Mouse (Mus musculus) stomach, embryonic 15.5 days (tissue): ENCODE measurements around the gene Htra3. TPM values are rescaled to one million over a fixed set of nuclear protein-coding genes. Genes with fewer than 3 reads are reported as not detected.
A peak's percentile ranks its signal among the peaks of the same experiment; 100 is the strongest.

ENCODE experiments used
- ATAC-seq: fragments of 200-750 bp; cut with Nextera tagmentation; 2 replicates; pipeline ENCODE4 v1.8.0; 2017; ENCODE audit warnings: low read depth, moderate number of reproducible peaks, moderate TSS enrichment; ENCODE audit not compliant: insufficient read depth, low FRiP score
- H3K27ac ChIP-seq: fragments of 300-500 bp; sonication (generic); 2 replicates; pipeline ENCODE4 v1.5.1; 2015; ENCODE audit warnings: mild to moderate bottlenecking, inconsistent platforms
- H3K27me3 ChIP-seq: fragments of 300-500 bp; sonication (generic); replicated peaks from 2 replicates; pipeline ENCODE4 v1.6.1; 2015; ENCODE audit warnings: inconsistent platforms
- H3K36me3 ChIP-seq: fragments of 300-500 bp; sonication (generic); 2 replicates; pipeline ENCODE4 v1.6.1; 2015; ENCODE audit warnings: inconsistent platforms
- H3K4me1 ChIP-seq: fragments of 300-500 bp; sonication (generic); 2 replicates; pipeline ENCODE4 v1.6.1; 2015; ENCODE audit warnings: inconsistent platforms
- H3K4me2 ChIP-seq: fragments of 300-500 bp; sonication (generic); 2 replicates; pipeline ENCODE4 v1.6.1; 2015; ENCODE audit warnings: mild to moderate bottlenecking, inconsistent platforms
- H3K4me3 ChIP-seq: fragments of 300-500 bp; sonication (generic); replicated peaks from 2 replicates; pipeline ENCODE4 v1.5.1; 2015; ENCODE audit warnings: inconsistent platforms
- H3K9ac ChIP-seq: fragments of 300-500 bp; sonication (generic); 2 replicates; pipeline ENCODE4 v1.6.1; 2015; ENCODE audit warnings: inconsistent platforms
- H3K9me3 ChIP-seq: fragments of 300-500 bp; sonication (generic); 2 replicates; pipeline ENCODE4 v1.6.1; 2016; ENCODE audit warnings: inconsistent platforms
- WGBS: fragments of 180-500 bp; shearing (Covaris S2); methylation state at CpG from one replicate; pipeline ENCODE4 v1.1.7; 2015; 5-methylcytosine and 5-hydroxymethylcytosine counted together
- polyA plus RNA-seq: library from polyadenylated mRNA; unstranded; fragments of >200 nt; fragmentation: Nextera tagmentation; extraction: Ambion mirVana; gene quantifications from 2 replicates; pipeline ENCODE4 v1.2.1, GENCODE M21; 2015

Htra3 gene
- polyA plus RNA-seq, 1 experiment from 2014 or later: 54.9 TPM

- H3K4me3 ChIP-seq: no peak overlapping the region
- H3K36me3 ChIP-seq: no peaks in the 10 kb centered on the region
- H3K27ac ChIP-seq: no peak overlapping the region
- peaks cover 13% of the 10 kb centered on the region; the same call in 1 of the 2 replicates for H3K4me1 ChIP-seq
- H3K9me3 ChIP-seq: no peaks in the 10 kb centered on the region
- H3K27me3 ChIP-seq: no peaks in the 10 kb centered on the region
- no peak overlapping the region for H3K9ac ChIP-seq
- H3K4me2 ChIP-seq: no peak overlapping the region
- ATAC-seq: no peak
These were observed 50.2 kb downstream of the Htra3 start for GRCm38 (mm10) chr5:35629333-35629732.

GRCm38 (mm10) chr5:35628685-35629084 is 50.9 kb downstream of the Htra3 start:
- H3K27ac ChIP-seq: peak overlapping the region; percentile 59; the same call in 1 of the 2 replicates
- H3K9ac ChIP-seq: no peak overlapping the region
- 35% methylated on average over 1 of the region's 1 CpGs for WGBS
- H3K36me3 ChIP-seq: no peaks in the 10 kb centered on the region
- H3K9me3 ChIP-seq: no peaks in the 10 kb centered on the region
- H3K4me3 ChIP-seq: no peak overlapping the region
- no peak overlapping the region for H3K4me2 ChIP-seq
- peaks cover 19% of the 10 kb centered on the region; the same call in 1 of the 2 replicates for H3K4me1 ChIP-seq
- ATAC-seq: peak; percentile 15; the same call in 1 of the 2 replicates
- no peaks in the 10 kb centered on the region for H3K27me3 ChIP-seq

- Histone ChIP-seq H3K9ac (no peak overlapping the region), H3K4me2 (no peak overlapping the region), H3K4me1 (peaks cover 19% of the 10 kb centered on the region; the same call in 1 of the 2 replicates), H3K27me3 (no peaks in the 10 kb centered on the region), H3K27ac (no peak overlapping the region), H3K4me3 (no peak overlapping the region), H3K36me3 (no peaks in the 10 kb centered on the region), H3K9me3 (no peaks in the 10 kb centered on the region)
- 68% methylated on average over 7 of the region's 7 CpGs for WGBS
- ATAC-seq: no peak
These were observed 52.2 kb downstream of the Htra3 start for GRCm38 (mm10) chr5:35627307-35627840.

- Histone ChIP-seq H3K9ac (no peak overlapping the region), H3K27ac (no peak overlapping the region), H3K36me3 (no peaks in the 10 kb centered on the region), H3K4me3 (no peak overlapping the region), H3K9me3 (no peaks in the 10 kb centered on the region), H3K27me3 (no peaks in the 10 kb centered on the region), H3K4me2 (no peak overlapping the region), H3K4me1 (peaks cover 19% of the 10 kb centered on the region; the same call in 1 of the 2 replicates)
- 80% methylated on average over 2 of the region's 2 CpGs for WGBS
- no peak for ATAC-seq
These were observed 53.2 kb downstream of the Htra3 start for GRCm38 (mm10) chr5:35626408-35626807.

GRCm38 (mm10) chr5:35624751-35625239 is 54.8 kb downstream of the Htra3 start:
- no peaks in the 10 kb centered on the region for H3K27me3 ChIP-seq
- WGBS: 52% methylated on average over 4 of the region's 4 CpGs
- H3K4me2 ChIP-seq: no peak overlapping the region
- no peak overlapping the region for H3K9ac ChIP-seq
- no peaks in the 10 kb centered on the region for H3K9me3 ChIP-seq
- peak overlapping the region; percentile 31; the same call in 1 of the 2 replicates for H3K27ac ChIP-seq
- peaks cover 19% of the 10 kb centered on the region; the same call in 1 of the 2 replicates for H3K4me1 ChIP-seq
- peak; percentile 65 for ATAC-seq
- H3K36me3 ChIP-seq: no peaks in the 10 kb centered on the region
- no peak overlapping the region for H3K4me3 ChIP-seq

- Histone ChIP-seq H3K9me3 (no peaks in the 10 kb centered on the region), H3K4me2 (no peak overlapping the region), H3K4me3 (no peak overlapping the region), H3K36me3 (no peaks in the 10 kb centered on the region), H3K4me1 (peaks cover 19% of the 10 kb centered on the region; the same call in 1 of the 2 replicates), H3K27me3 (no peaks in the 10 kb centered on the region), H3K27ac (peak overlapping the region; percentile 31; the same call in 1 of the 2 replicates), H3K9ac (no peak overlapping the region)
- ATAC-seq: no peak
These were observed 55.8 kb downstream of the Htra3 start for GRCm38 (mm10) chr5:35623831-35624230.

- Histone ChIP-seq H3K4me2 (no peak overlapping the region), H3K36me3 (no peaks in the 10 kb centered on the region), H3K27me3 (no peaks in the 10 kb centered on the region), H3K9ac (no peak overlapping the region), H3K9me3 (no peaks in the 10 kb centered on the region), H3K4me1 (peaks cover 14% of the 10 kb centered on the region; the same call in 1 of the 2 replicates), H3K27ac (no peak overlapping the region), H3K4me3 (no peak overlapping the region)
- ATAC-seq: no peak
- WGBS: 37% methylated on average over 4 of the region's 4 CpGs
These were observed 58.5 kb downstream of the Htra3 start for GRCm38 (mm10) chr5:35621114-35621513.

- Histone ChIP-seq H3K9me3 (no peaks in the 10 kb centered on the region), H3K36me3 (no peaks in the 10 kb centered on the region), H3K4me3 (no peak overlapping the region), H3K4me2 (no peak overlapping the region), H3K27me3 (no peaks in the 10 kb centered on the region), H3K27ac (no peak overlapping the region), H3K4me1 (no peaks in the 10 kb centered on the region; the same call in 1 of the 2 replicates), H3K9ac (no peak overlapping the region)
- WGBS: 47% methylated on average over 5 of the region's 5 CpGs
- no peak for ATAC-seq
These were observed 62.6 kb downstream of the Htra3 start for GRCm38 (mm10) chr5:35616943-35617342.

GRCm38 (mm10) chr5:35612722-35613121 is 66.9 kb downstream of the Htra3 start:
- H3K9ac ChIP-seq: no peak overlapping the region
- 85% methylated on average over 8 of the region's 8 CpGs for WGBS
- no peaks in the 10 kb centered on the region for H3K36me3 ChIP-seq
- no peak for ATAC-seq
- no peak overlapping the region for H3K27ac ChIP-seq
- H3K4me3 ChIP-seq: no peak overlapping the region
- H3K4me1 ChIP-seq: peaks cover 14% of the 10 kb centered on the region
- no peak overlapping the region for H3K4me2 ChIP-seq
- no peaks in the 10 kb centered on the region for H3K9me3 ChIP-seq
- no peaks in the 10 kb centered on the region for H3K27me3 ChIP-seq

GRCm38 (mm10) chr5:35611900-35612299 is 67.7 kb downstream of the Htra3 start:
- Histone ChIP-seq H3K4me2 (no peak overlapping the region), H3K4me3 (no peak overlapping the region), H3K9me3 (no peaks in the 10 kb centered on the region), H3K4me1 (peaks cover 14% of the 10 kb centered on the region), H3K36me3 (no peaks in the 10 kb centered on the region), H3K9ac (no peak overlapping the region), H3K27me3 (no peaks in the 10 kb centered on the region), H3K27ac (no peak overlapping the region)
- no peak for ATAC-seq
- WGBS: 84% methylated on average over 11 of the region's 11 CpGs

- no peak for ATAC-seq
- Histone ChIP-seq H3K9me3 (no peaks in the 10 kb centered on the region), H3K27me3 (no peaks in the 10 kb centered on the region), H3K4me1 (peaks cover 14% of the 10 kb centered on the region), H3K27ac (no peak overlapping the region), H3K9ac (no peak overlapping the region), H3K36me3 (no peaks in the 10 kb centered on the region), H3K4me2 (no peak overlapping the region), H3K4me3 (no peak overlapping the region)
- WGBS: 89% methylated on average over 9 of the region's 9 CpGs
These were observed 68.4 kb downstream of the Htra3 start for GRCm38 (mm10) chr5:35611170-35611569.

GRCm38 (mm10) chr5:35610381-35610780 is 69.2 kb downstream of the Htra3 start:
- Histone ChIP-seq H3K4me1 (peaks cover 14% of the 10 kb centered on the region), H3K4me3 (no peak overlapping the region), H3K27me3 (no peaks in the 10 kb centered on the region), H3K36me3 (no peaks in the 10 kb centered on the region), H3K4me2 (no peak overlapping the region), H3K27ac (no peak overlapping the region), H3K9ac (no peak overlapping the region), H3K9me3 (no peaks in the 10 kb centered on the region)
- ATAC-seq: no peak
- WGBS: 91% methylated on average over 7 of the region's 7 CpGs
